Mouse (Mus musculus): ENCODE data around the gene Mtor.

GRCm38 (mm10) chr4:148563595-148563994, 115.2 kb downstream of the Mtor start:
- no peak for TF ChIP-seq POLR2A (IDR thresholded peaks at IDR 0.05; ENCODE audit: low read depth, low read length)
- TF ChIP-seq CTCF (IDR thresholded peaks at IDR 0.05; ENCODE audit: extremely low read depth, insufficient read depth, insufficient read length, insufficient replicate concordance), result no peak

Data from spleen, adult 2 months (tissue).